Mouse (Mus musculus) heart, adult 2 months (tissue): ENCODE measurements around the gene Socs3. TPM values are rescaled to one million over a fixed set of nuclear protein-coding genes. Genes with fewer than 3 reads are reported as not detected.

Source experiments
- DNase-seq, 2 experiments: peaks; one replicate each; pipeline ENCODE4 v3.0.0; 2021
- H3K27ac ChIP-seq: fragments of 200-600 bp; 2 replicates; pipeline ENCODE4 v1.8.1; 2022
- H3K27me3 ChIP-seq: fragments of 200-500 bp; 2 replicates; pipeline ENCODE4 v1.6.1; 2012; ENCODE audit warnings: mild to moderate bottlenecking, low read length, inconsistent platforms, mixed read lengths; ENCODE audit not compliant: control insufficient read depth, insufficient read depth
- H3K36me3 ChIP-seq: fragments of 200-500 bp; 2 replicates; pipeline ENCODE4 v1.6.1; 2012; ENCODE audit warnings: low read length, inconsistent platforms; ENCODE audit not compliant: control insufficient read depth, insufficient read depth
- H3K4me1 ChIP-seq: fragments of 200-500 bp; 2 replicates; pipeline ENCODE4 v1.6.1; 2011; ENCODE audit warnings: low read length; ENCODE audit not compliant: control insufficient read depth, insufficient read depth
- H3K4me3 ChIP-seq: fragments of 200-600 bp; 2 replicates; pipeline ENCODE4 v1.8.1; 2022
- H3K79me2 ChIP-seq: fragments of 200-500 bp; replicated peaks from 2 replicates; pipeline ENCODE4 v1.6.1; 2012; ENCODE audit warnings: mild to moderate bottlenecking, inconsistent platforms, low read length, moderate library complexity, mixed read lengths; ENCODE audit not compliant: control insufficient read depth, insufficient read depth
- H3K9ac ChIP-seq: fragments of 200-500 bp; 2 replicates; pipeline ENCODE4 v1.6.1; 2012; ENCODE audit warnings: low read depth, mild to moderate bottlenecking, control low read depth, inconsistent platforms, low read length, mixed read lengths
- CTCF ChIP-seq: fragments of 200-600 bp; IDR thresholded peaks from 2 replicates; pipeline ENCODE4 v1.8.1; 2022; ENCODE audit warnings: antibody characterized with exemption, mild to moderate bottlenecking, moderate library complexity
- EP300 ChIP-seq: fragments of 200-500 bp; IDR thresholded peaks from 2 replicates; pipeline ENCODE4 v1.6.1; 2011; ENCODE audit warnings: low read depth, low read length, control low read depth; ENCODE audit not compliant: insufficient read depth
- POLR2A ChIP-seq: fragments of 200-500 bp; IDR thresholded peaks from 2 replicates; pipeline ENCODE4 v1.6.1; 2011; ENCODE audit warnings: mild to moderate bottlenecking, low read depth, low read length, control low read depth; ENCODE audit not compliant: insufficient read depth
- WGBS: fragments of 180-500 bp; shearing (Covaris S2); methylation state at CpG from one replicate; pipeline ENCODE4 v1.1.7; 2018; 5-methylcytosine and 5-hydroxymethylcytosine counted together
- intact Hi-C: fragments of 180-260 bp; cut with DNase I; formaldehyde crosslinking; loops from one replicate; pipeline ENCODE4 v1.15.1; 2025
- polyA plus RNA-seq: library from polyadenylated mRNA; depleted of rRNA; stranded (reverse); fragments of >200 nt; gene quantifications from 2 replicates; pipeline ENCODE4 v1.2.3, GENCODE M21; 2012
- total RNA-seq, 2 experiments: library from RNA; stranded (reverse); gene quantifications; 2 replicates each; pipeline ENCODE4 v1.2.3; 2021

Socs3 gene
- total and polyA plus RNA-seq, 3 experiments = 2.8 to 4.5 (median 4.4) TPM

DNA sequence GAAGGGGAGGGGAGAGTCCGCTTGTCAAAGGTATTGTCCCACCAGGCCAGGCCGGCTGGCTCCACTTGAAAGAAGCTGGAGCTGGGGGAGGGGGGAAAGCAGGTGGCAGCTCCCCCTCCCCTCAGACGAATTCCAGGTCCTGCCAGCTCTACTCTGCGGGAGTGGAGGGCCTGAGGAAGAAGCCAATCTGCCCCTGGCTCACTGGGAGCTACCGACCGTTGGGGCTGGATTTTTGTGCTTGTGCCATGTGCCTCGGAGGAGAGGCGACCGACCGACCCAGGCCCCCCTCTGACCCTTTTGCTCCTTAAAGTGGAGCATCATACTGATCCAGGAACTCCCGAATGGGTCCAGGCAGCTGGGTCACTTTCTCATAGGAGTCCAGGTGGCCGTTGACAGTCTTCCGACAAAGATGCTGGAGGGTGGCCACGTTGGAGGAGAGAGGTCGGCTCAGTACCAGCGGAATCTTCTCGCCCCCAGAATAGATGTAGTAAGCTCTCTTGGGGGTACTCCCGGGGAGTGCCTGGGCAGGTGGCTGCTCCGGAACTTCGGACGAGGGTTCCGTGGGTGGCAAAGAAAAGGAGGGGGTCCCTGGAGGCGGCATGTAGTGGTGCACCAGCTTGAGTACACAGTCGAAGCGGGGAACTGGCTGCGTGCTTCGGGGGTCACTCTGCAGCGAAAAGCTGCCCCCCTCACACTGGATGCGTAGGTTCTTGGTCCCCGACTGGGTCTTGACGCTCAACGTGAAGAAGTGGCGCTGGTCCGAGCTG, 2.4 kb downstream of the Socs3 start:
- Histone ChIP-seq H3K27me3 (no peaks in the 10 kb centered on the region), H3K9ac (peak overlapping the region; percentile 97), H3K4me1 (peaks cover 14% of the 10 kb centered on the region), H3K27ac (peak overlapping the region; percentile 99; the same call in 1 of the 2 replicates), H3K4me3 (peak overlapping the region; percentile 75), H3K79me2 (no peaks in the 10 kb centered on the region), H3K36me3 (no peaks in the 10 kb centered on the region)
- TF ChIP-seq CTCF (no peak), EP300 (no peak), POLR2A (no peak)
- intact Hi-C loops = no loop called here
- WGBS = 54% methylated on average over 34 of the region's 34 CpGs
- DNase-seq = no peak

DNA sequence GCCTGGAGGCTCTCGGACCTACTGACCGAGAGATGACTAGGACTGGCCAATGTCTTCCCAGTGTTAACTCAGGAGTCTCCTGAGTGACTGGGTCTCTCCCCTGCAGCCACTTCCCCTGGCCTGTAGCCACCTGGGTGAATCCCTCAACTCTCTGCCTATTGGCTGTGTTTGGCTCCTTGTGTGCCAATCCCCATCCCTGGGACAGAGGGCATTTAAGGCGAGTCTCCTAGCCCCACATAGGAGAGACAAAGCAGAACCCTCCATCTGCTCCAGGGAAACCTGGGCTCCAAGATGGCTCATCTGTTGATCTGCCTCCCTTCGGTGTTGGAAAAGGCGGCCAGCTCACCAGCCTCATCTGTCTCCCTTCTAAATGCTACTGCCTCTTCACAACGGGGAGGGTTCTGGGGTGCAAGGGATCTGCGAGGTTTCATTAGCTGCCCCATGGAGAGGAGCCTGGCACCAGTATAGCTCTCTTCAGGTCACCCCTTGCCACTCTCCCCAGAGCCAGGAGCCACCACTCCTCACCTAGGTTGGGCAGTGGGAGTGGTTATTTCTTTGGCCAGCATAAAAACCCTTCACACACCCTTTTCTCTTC, 3.2 kb downstream of the Socs3 start:
- Histone ChIP-seq H3K79me2 (no peaks in the 10 kb centered on the region), H3K9ac (no peak overlapping the region), H3K27me3 (no peaks in the 10 kb centered on the region), H3K27ac (no peak overlapping the region), H3K36me3 (no peaks in the 10 kb centered on the region), H3K4me1 (peaks cover 21% of the 10 kb centered on the region), H3K4me3 (no peak overlapping the region)
- intact Hi-C loops = no loop called here
- WGBS = 89% methylated on average over 7 of the region's 7 CpGs
- TF ChIP-seq POLR2A (no peak), CTCF (no peak), EP300 (no peak)
- peak in 1 of 2 experiments; percentile 28 for DNase-seq

DNA sequence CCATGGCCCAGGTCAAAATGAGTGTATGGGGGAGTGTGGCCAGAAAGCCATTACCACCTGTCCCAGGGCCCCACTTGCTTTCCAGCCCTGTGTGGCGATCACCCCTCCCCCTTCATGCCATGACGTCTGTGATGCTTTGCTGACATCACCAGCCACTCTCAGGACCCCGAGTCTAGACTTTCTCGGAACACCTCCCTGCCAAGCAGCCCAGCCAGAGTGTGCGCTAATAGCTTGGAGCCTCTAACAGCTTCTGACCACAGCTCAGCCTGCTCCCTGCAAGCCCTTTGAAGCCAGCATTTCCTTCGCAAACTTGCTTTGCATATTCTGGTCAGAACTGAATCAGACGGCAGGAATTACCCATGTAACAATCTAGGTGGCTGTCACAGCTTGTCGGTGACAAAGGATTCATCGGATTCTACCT, 4.3 kb downstream of the Socs3 start:
- WGBS = 72% methylated on average over 9 of the region's 9 CpGs
- DNase-seq = peak in 1 of 2 experiments; percentile 15
- intact Hi-C loops = no loop called here
- TF ChIP-seq POLR2A (no peak), EP300 (no peak), CTCF (no peak)
- Histone ChIP-seq H3K4me3 (no peak overlapping the region), H3K27me3 (no peaks in the 10 kb centered on the region), H3K36me3 (no peaks in the 10 kb centered on the region), H3K4me1 (peaks cover 23% of the 10 kb centered on the region), H3K79me2 (no peaks in the 10 kb centered on the region), H3K27ac (no peak overlapping the region), H3K9ac (no peak overlapping the region)

DNA sequence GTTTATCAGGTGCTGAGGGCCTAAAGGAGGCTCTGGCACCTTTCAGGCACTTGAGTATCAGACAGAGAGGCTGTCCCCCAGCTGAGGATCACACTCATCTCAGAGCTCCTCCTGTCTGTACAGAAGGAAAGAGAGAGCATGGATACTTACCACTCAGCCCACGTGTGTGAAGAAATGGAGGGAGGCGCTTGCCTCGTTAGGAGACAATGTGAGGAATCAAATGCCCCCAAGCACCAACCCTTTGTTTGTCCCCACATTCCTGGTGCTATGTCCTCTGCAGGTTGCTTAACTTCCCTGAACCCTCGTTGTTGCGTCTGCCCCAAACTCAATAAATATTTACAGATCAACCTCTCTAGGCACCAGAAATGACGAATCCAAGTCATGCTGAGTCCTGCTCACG, 4.8 kb downstream of the Socs3 start:
- Histone ChIP-seq H3K27me3 (no peaks in the 10 kb centered on the region), H3K4me3 (no peak overlapping the region), H3K9ac (no peak overlapping the region), H3K27ac (no peak overlapping the region; the same call in 1 of the 2 replicates), H3K79me2 (no peaks in the 10 kb centered on the region), H3K4me1 (peaks cover 25% of the 10 kb centered on the region), H3K36me3 (no peaks in the 10 kb centered on the region)
- intact Hi-C loops = no loop called here
- DNase-seq = no peak
- WGBS = 75% methylated on average over 7 of the region's 7 CpGs
- no peak for TF ChIP-seq EP300
- no peak for TF ChIP-seq CTCF
- no peak for TF ChIP-seq POLR2A

DNA sequence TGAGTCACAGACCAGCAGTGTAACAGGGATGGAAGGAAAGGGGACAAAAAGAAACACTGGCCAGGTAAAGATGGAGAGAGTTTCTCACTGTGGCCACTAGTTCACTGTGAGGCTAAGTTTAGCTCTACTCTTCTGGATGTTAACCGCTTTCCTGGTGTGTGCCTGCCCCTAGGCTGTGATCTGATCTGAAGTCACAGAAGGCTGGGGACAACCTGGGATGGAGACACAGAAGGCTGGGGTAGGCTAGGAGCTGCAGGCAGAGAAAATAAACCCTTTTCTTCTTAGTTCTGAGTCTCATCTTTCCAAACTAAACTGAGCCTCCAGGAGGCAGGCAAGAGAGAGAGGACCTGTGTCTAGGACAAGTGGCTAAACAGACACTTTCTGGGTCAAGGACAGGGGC, 5.6 kb downstream of the Socs3 start:
- TF ChIP-seq EP300 (no peak), CTCF (peak; percentile 21; the same call in 1 of the 2 replicates), POLR2A (no peak)
- Histone ChIP-seq H3K4me3 (no peak overlapping the region), H3K27me3 (no peaks in the 10 kb centered on the region), H3K36me3 (no peaks in the 10 kb centered on the region), H3K79me2 (no peaks in the 10 kb centered on the region), H3K9ac (no peak overlapping the region), H3K4me1 (peaks cover 31% of the 10 kb centered on the region), H3K27ac (peak overlapping the region; percentile 89)
- WGBS = 45% methylated on average over 1 of the region's 1 CpGs
- DNase-seq = peak in 1 of 2 experiments; percentile 22
- intact Hi-C loops = loop anchor here (5.0 kb wide), 1 partner anchor 138 kb away; no protein-coding TSS in a partner anchor

DNA sequence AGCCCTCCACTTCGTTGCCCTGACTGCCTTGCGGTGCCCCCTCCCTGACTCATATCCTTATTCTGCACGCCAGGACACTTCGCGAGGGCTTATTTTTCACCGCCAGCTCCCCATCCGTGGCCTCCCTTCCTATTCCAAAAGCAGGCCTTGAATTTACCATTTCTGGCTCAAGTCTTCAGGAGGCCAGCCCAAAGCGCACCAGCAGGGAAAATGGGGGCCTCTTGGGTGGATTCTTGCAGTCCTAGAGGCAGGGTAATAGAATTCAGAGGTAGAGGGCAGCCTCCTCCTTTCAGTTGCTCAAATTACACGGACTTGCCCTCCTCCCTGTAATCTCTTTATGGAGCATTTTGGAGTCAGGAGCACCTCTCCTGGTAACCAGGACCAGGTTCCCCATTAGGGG, 6.0 kb downstream of the Socs3 start:
- WGBS = 7% methylated on average over 9 of the region's 9 CpGs
- TF ChIP-seq POLR2A (no peak), EP300 (no peak), CTCF (no peak)
- peaks cover 32% of the 10 kb centered on the region for H3K4me1 ChIP-seq
- H3K9ac ChIP-seq = peak overlapping the region; percentile 68
- peak overlapping the region; percentile 49 for H3K4me3 ChIP-seq
- no peaks in the 10 kb centered on the region for H3K79me2 ChIP-seq
- intact Hi-C loops = loop anchor here (2.0 to 5.0 kb wide), 2 partner anchors 31 to 138 kb away; no protein-coding TSS in a partner anchor
- H3K36me3 ChIP-seq = no peaks in the 10 kb centered on the region
- DNase-seq = no peak
- H3K27ac ChIP-seq = peak overlapping the region; percentile 89
- no peaks in the 10 kb centered on the region for H3K27me3 ChIP-seq
